Mouse (Mus musculus) telencephalon, adult 2 months (tissue): ENCODE measurements around the gene Kcnab3.

Experiments used
- DNase-seq: peaks from one replicate; pipeline ENCODE4 v3.0.0-alpha.2; 2011; ENCODE audit warnings: low read depth, low spot score

Kcnab3 gene

GRCm38 (mm10) chr11:69369990-69370816 is 44.1 kb downstream of the Kcnab3 start:
- DNase-seq = no peak

GRCm38 (mm10) chr11:69370817-69371215 is 44.8 kb downstream of the Kcnab3 start:
- DNase-seq = no peak

DNA sequence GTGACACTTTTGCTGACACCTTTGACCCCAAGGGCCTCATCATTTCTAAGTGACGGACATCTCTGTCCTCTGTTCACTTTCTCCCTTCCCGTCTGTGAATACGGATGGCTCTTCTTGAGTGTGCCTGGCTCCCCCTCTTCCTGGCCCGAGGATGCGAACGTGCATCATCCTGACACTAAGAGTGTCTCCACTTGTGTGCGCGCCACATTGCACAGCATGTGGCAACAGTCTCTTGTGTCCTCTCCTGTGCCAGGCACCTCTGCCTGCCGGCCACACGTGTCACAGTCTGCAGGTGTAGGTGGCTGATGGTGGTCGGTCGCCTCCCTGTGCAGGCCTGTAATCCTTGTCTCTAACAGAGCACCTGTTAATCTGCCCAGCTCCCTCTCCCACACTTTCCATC is 45.5 kb downstream of the Kcnab3 start:
- DNase-seq = no peak

DNA sequence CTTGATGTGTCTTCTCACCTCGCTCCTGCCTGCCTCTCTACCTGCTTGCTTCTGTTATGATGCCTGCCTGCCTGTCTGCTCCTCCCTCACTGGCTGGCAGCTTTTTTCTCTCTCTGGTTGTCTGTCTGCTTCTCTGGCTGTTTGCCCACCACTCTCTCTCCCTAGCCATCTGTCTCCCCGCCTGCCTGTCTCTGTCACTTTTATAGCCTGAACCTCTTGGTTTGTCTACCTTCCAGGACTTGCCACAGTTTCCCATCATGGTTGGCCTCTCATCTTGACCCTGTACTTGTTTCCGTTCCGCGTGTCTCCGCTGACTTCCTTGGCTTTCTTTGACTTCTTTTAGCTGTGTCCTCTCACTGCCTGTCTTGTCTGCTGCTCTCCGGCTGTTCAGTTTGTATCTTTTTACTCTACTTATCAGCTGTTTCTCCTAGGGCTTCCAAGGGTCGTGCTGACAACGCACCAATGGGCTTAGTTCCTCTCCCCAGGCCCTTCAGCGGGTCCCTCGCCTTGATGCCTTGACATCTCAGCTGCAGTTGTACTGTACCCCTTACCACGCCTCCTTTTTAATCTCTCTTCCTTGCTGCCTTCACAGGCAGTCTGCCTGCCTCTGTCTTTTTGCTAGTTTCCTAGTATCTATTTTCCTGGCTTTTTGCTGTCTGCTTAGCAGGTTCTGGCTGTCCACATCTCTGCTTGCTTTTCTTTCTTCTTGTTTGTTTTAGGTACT is 46.2 kb downstream of the Kcnab3 start:
- DNase-seq = no peak

DNA sequence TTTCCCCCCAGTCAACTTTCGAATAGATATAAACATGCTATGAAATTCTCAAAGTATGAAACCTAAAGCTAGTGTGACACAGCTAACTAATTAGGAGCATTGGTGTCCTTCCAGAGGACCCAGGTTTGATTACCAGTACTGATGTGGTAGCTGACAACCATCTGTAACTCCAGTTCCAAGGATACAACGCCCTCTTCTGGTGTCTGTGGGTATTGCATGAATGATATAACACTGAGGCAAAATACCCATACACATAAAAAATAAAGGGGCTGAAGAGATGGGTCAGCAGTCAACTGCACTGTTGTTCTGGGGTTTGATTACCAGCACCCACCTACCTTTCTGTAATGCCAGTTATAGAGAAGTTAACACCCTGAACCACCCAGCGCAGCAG is 46.7 kb downstream of the Kcnab3 start:
- DNase-seq = no peak

DNA sequence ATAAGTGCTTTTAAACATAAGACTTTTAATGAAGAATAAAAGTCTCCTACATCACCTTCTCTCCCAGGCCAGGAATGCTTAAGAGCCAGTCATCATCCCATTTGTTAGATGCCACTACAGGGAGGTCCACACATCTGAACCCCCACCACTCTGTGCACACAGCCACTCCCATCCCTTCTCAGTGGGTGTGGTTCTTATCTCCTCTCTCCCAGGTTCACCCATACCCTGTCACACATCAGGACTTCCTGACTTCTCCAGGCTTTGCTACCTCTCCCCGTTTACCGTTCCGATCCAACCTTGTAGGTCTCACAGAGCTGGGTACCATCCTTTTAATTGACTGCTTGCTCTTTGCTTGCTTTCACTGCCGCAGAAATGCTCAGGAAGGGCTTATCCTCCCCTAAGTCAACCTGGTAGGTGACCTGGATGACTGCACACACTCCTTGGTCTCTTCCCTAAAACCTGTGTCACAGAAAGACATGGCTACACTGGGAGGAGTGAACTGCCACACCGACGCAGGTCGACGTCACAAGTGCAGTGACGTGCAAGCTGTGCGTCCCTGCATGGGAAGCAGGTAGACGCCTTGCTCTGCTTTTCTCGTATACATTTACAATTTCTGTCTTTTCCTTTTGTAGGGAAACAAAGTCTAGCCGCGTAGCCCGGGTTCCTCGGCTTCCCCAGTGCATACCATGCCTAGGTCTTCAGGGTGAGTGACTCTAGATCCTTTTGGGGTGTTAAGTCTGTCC is 47.3 kb downstream of the Kcnab3 start:
- no peak for DNase-seq

- DNase-seq = no peak
Measured at GRCm38 (mm10) chr11:69375646-69376045, 49.6 kb downstream of the Kcnab3 start.

- DNase-seq = no peak
Measured at GRCm38 (mm10) chr11:69377766-69378165, 51.7 kb downstream of the Kcnab3 start.

- DNase-seq = no peak
Measured at GRCm38 (mm10) chr11:69379600-69379999, 53.5 kb downstream of the Kcnab3 start.

DNA sequence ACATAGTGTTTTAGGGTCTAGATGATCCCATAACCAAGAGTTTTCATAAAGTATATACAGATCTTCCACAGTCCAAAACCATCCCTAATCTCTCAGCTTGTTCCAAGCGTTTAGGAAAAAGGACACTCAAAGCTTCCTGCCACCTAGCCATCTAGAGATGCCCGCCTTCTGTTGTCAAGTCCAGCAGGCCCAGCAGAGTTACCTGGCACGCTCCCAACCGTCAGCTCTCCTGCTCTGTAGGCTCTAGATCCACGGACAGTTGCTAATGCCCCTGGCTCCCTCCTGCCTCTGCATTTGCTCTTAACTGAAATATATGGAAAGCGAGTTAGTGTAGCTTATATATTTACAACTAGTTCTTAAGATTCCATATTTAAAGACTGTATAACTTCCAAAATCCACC is 55.3 kb downstream of the Kcnab3 start:
- no peak for DNase-seq
